Mouse (Mus musculus) intestine, embryonic 16.5 days (tissue): ENCODE results near the gene Galm. TPM values are rescaled to one million over a fixed set of nuclear protein-coding genes. Genes with fewer than 3 reads are reported as not detected.

Experiments
- ATAC-seq: fragments of 200-750 bp; cut with Nextera tagmentation; 2 replicates; pipeline ENCODE4 v1.8.0; 2017; ENCODE audit warnings: moderate TSS enrichment, moderate library complexity
- H3K27ac ChIP-seq: fragments of 300-500 bp; sonication (generic); 2 replicates; pipeline ENCODE4 v1.5.1; 2014; ENCODE audit warnings: mild to moderate bottlenecking, low read length
- H3K27me3 ChIP-seq: fragments of 300-500 bp; sonication (generic); replicated peaks from 2 replicates; pipeline ENCODE4 v1.6.1; 2014; ENCODE audit warnings: low read length, control low read depth, mixed read lengths; ENCODE audit not compliant: control insufficient read depth, insufficient read depth
- H3K36me3 ChIP-seq: fragments of 300-500 bp; sonication (generic); 2 replicates; pipeline ENCODE4 v1.6.1; 2014; ENCODE audit warnings: low read length, control low read depth; ENCODE audit not compliant: control insufficient read depth, insufficient read depth
- H3K4me1 ChIP-seq: fragments of 300-500 bp; sonication (generic); 2 replicates; pipeline ENCODE4 v1.6.1; 2014; ENCODE audit warnings: low read length, control low read depth, mixed read lengths; ENCODE audit not compliant: control insufficient read depth, insufficient read depth
- H3K4me2 ChIP-seq: fragments of 300-500 bp; sonication (generic); 2 replicates; pipeline ENCODE4 v1.6.1; 2014; ENCODE audit warnings: low read depth, low read length, control low read depth
- H3K4me3 ChIP-seq: fragments of 300-500 bp; sonication (generic); 2 replicates; pipeline ENCODE4 v1.5.1; 2014; ENCODE audit warnings: mild to moderate bottlenecking, low read length
- H3K9ac ChIP-seq: fragments of 300-500 bp; sonication (generic); 2 replicates; pipeline ENCODE4 v1.6.1; 2014; ENCODE audit warnings: low read depth, low read length
- H3K9me3 ChIP-seq: fragments of 300-500 bp; sonication (generic); 2 replicates; pipeline ENCODE4 v1.6.1; 2016; ENCODE audit warnings: low read length, control low read depth; ENCODE audit not compliant: control insufficient read depth
- whole genome bisulfite sequencing: fragments of 180-500 bp; shearing (Covaris S2); extraction: QIAGEN DNeasy Blood & Tissue Kit; methylation state at CpG from one replicate; pipeline ENCODE4 v1.1.7; 2014; 5-methylcytosine and 5-hydroxymethylcytosine counted together
- polyA plus RNA-seq: library from polyadenylated mRNA; unstranded; fragments of >200 nt; fragmentation: Nextera tagmentation; extraction: Ambion mirVana; gene quantifications from 2 replicates; pipeline ENCODE4 v1.2.1, GENCODE M21; 2015

Gene Galm
- polyA plus RNA-seq, 1 experiment from 2014 or later: 101 TPM

DNA sequence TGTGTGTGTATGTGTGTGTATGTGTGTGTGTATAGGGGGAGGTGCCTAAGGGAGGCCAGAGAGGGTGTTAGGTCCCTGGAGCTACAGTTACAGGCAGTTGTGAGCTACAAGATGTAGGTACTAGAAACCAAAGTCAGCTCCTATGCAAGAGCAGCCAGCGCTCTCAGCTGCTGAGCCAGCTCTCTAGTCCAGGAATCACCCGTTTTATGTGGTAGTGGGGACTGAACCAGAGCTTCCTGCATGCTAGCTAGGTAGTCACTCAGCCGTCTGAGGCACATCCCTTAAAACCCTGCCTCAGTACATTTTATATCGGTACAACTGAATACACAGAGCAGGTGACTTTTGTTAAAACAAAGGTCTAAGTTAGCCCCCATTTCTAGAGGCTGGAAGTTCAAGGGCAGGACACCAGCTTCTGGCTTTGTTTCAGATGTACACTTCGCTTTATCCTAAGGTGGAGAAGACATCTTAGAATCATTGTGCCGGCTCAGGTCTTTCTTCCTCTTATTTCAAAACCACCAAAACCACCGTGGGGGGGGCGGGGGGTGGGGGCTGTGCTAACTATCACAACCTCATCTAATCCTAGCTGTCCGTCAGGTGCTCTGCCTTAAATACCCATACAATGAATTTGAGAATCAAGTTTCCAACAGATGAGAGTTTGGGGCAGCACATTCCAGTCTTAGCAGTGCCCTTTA, 12.6 kb downstream of the Galm start:
- H3K27ac ChIP-seq: no peak overlapping the region
- H3K9ac ChIP-seq: no peak overlapping the region
- no peaks in the 10 kb centered on the region for H3K27me3 ChIP-seq
- no peak overlapping the region for H3K4me3 ChIP-seq
- WGBS: 78% methylated on average over 9 of the region's 9 CpGs
- ATAC-seq: no peak
- no peaks in the 10 kb centered on the region for H3K36me3 ChIP-seq
- H3K9me3 ChIP-seq: no peaks in the 10 kb centered on the region
- H3K4me1 ChIP-seq: no peaks in the 10 kb centered on the region
- H3K4me2 ChIP-seq: no peak overlapping the region

DNA sequence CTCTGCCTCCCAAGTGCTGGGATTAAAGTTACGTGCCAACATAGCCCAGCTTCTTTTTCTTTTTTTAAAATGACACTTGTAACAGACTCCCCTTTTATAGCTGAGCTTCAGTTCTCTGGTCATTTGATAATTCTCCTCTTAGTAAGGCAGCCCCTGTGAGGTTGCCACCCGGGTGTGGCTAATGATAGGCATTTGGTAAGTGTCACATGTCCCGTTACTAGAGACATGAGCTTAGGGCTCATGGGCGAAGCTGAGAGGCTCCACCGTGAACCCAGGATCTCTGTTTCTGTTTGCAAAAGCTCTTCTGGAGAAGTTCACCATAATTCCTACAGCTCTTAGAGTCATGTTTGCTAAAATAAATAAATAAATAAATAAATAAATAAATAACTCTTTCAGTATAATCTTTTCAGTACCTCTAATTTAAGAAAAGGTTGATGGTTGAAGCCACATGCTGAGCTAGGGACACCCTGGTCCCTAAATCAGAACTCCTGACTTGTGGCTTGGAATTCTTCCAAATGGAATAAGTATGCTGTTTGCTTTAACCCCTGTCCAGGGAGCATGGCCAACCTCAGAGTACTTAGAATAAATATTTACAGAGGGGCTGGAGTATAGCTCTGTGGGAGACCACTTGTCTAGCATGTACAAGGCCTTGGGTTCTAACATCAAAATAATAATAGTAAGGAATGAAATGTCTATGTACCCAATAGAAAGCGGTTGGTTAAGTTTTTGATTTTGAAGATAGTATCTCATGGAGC, 16.4 kb downstream of the Galm start:
- Histone ChIP-seq H3K4me3 (no peak overlapping the region), H3K9me3 (no peaks in the 10 kb centered on the region), H3K9ac (no peak overlapping the region), H3K27me3 (no peaks in the 10 kb centered on the region), H3K4me2 (no peak overlapping the region), H3K27ac (no peak overlapping the region), H3K4me1 (peaks cover 4% of the 10 kb centered on the region; the same call in 1 of the 2 replicates), H3K36me3 (no peaks in the 10 kb centered on the region)
- ATAC-seq: no peak
- WGBS: 73% methylated on average over 6 of the region's 6 CpGs

DNA sequence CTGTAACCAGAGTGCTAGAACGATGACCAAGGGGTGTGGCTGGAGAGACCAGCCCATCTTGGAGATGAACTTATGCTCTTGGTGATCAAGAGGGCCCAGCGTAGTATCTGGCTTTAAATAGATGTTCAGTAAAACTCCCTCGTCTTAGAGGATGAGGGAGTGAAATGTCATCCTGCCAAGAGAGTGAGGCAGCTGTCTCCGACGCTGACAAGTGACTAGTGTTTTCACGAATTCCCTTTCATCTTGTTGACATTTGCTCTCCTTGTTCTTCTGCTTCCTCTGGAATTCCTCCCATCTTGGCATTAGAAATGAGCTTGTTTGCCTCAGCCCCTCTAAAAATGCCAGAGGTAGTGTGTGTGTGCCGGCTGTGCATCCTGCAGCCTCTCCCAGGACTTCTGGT, 17.9 kb downstream of the Galm start:
- no peak overlapping the region for H3K9ac ChIP-seq
- no peak for ATAC-seq
- WGBS: 50% methylated on average over 7 of the region's 7 CpGs

DNA sequence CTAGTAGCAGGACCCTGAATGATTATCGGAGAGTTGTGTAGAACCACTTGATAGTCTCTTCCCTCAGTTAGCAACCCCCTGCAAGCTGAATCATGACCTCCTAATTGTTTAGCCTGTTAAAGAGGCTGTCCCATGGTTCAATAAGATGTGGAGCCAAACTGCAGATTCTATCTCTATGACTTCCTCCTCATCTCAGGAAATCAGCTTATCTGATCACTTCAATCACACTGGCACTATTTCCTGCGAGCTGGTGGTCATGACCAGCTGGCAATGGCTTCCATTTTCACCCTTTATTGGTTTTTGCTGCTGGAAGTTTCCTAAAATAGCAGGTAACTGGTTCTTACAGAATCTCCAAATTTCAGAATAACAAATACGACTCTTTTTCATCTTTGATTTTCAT, 18.5 kb downstream of the Galm start:
- no peak overlapping the region for H3K4me3 ChIP-seq

More for the DNA sequence above, 17.9 kb downstream of the Galm start:
- no peak overlapping the region for H3K4me2 ChIP-seq
- H3K27ac ChIP-seq: no peak overlapping the region
- H3K27me3 ChIP-seq: no peaks in the 10 kb centered on the region
- no peak overlapping the region for H3K4me3 ChIP-seq
- no peaks in the 10 kb centered on the region for H3K9me3 ChIP-seq
- peaks cover 5% of the 10 kb centered on the region; the same call in 1 of the 2 replicates for H3K4me1 ChIP-seq
- no peaks in the 10 kb centered on the region for H3K36me3 ChIP-seq

DNA sequence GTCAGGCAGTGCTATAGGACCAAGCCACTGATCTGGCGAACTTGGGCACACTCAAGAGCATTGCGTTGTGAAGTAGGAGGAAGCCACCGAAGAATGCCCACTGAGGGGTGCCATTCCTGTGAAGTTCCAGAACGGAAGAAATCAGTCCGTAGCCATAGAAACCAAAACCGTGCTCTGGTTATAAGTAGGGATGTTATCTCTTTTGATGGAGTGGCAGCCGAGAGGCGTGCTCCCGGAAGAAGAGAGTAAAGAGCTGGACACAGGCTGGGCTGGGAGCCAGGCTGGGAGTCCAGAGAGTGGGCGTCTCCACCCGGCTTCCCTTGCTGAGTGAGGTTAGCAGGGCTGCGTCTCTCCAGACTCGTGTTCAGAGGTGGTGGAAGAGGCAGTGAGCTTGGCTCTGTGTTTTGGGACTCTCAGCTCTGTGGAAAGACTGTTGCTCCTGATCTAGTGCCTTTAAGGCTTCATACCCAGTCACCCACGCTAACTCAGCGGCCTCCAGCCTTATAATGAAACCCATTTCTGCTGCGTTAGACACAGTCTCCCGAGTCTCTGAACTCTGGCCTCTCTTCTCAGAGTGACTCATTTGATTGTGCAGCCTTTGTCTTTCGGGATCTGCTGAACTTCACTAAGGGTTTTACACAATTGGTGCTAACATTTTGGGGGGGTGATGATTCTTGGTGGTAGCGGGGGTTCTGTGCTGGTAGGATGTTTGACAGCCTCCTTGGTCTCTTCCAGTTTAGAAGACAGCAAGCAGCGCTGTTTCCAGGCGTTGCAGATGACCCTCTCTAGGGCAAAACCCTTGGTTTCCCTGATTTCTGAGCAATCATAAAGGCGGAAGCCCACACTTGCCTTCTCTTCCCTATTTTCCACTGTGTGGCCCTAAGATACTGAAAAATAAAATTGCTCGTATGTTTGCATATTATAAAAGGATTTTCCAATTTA, 21.1 kb downstream of the Galm start:
- ATAC-seq: peak; percentile 76
- no peak overlapping the region for H3K4me3 ChIP-seq

More for the DNA sequence above, 18.5 kb downstream of the Galm start:
- Histone ChIP-seq H3K27me3 (no peaks in the 10 kb centered on the region), H3K4me1 (peaks cover 5% of the 10 kb centered on the region; the same call in 1 of the 2 replicates), H3K36me3 (no peaks in the 10 kb centered on the region), H3K9me3 (no peaks in the 10 kb centered on the region), H3K27ac (no peak overlapping the region), H3K9ac (no peak overlapping the region), H3K4me2 (no peak overlapping the region)
- 77% methylated on average over 3 of the region's 3 CpGs for WGBS
- no peak for ATAC-seq

DNA sequence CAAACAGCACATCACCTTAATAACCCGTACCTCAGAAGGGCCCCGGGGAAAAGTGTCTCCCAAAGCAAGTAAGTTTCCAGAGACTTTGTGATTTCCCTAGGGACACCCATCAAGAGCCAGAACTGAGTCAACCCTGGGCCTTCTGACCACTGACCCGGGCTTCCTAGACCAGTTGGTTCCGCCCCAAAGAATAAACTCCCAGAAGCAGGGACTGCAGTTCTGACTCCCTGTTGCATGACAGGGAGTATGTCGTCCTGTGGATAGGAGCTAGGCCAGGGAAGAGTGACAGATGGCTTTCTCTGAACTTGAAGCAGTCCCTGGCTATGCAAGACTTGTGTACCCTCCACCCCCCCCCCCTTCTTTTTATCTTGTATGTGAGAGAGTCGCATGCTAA, 21.7 kb downstream of the Galm start:
- 89% methylated on average over 6 of the region's 6 CpGs for WGBS
- ATAC-seq: no peak
- no peaks in the 10 kb centered on the region for H3K9me3 ChIP-seq
- no peak overlapping the region for H3K9ac ChIP-seq
- peaks cover 5% of the 10 kb centered on the region; the same call in 1 of the 2 replicates for H3K4me1 ChIP-seq
- H3K27me3 ChIP-seq: no peaks in the 10 kb centered on the region
- H3K36me3 ChIP-seq: no peaks in the 10 kb centered on the region
- H3K27ac ChIP-seq: no peak overlapping the region
- no peak overlapping the region for H3K4me3 ChIP-seq
- H3K4me2 ChIP-seq: no peak overlapping the region

More for the DNA sequence above, 21.1 kb downstream of the Galm start:
- Histone ChIP-seq H3K27me3 (no peaks in the 10 kb centered on the region), H3K4me1 (peaks cover 5% of the 10 kb centered on the region; the same call in 1 of the 2 replicates), H3K36me3 (no peaks in the 10 kb centered on the region), H3K27ac (no peak overlapping the region), H3K4me2 (peak overlapping the region; percentile 32), H3K9ac (no peak overlapping the region), H3K9me3 (no peaks in the 10 kb centered on the region)
- 59% methylated on average over 23 of the region's 23 CpGs for WGBS

DNA sequence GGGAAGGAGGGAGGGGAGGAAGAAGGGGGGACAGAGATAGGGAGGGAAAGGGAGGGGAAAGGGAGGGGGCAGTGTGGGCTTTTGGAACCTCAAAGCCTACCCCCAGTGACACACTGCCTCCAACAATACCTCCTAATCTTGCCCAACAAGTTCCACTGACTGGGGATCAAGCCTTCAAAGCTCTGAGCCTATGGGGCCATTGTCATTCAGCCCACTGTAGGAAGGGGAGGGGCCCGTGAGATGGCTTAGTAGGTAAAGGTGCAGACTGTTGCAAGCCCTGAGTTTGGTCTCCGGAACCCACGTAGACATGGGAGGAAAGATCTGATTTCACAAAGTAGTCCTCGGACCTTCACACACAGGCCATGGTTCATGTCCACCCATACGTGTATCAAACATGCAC, 24.1 kb downstream of the Galm start:
- no peaks in the 10 kb centered on the region for H3K9me3 ChIP-seq
- peaks cover 5% of the 10 kb centered on the region; the same call in 1 of the 2 replicates for H3K4me1 ChIP-seq
- H3K27ac ChIP-seq: no peak overlapping the region
- H3K4me3 ChIP-seq: no peak overlapping the region
- 0 out of 2 replicates have a peak, but pooled peaks have one; percentile 42 for ATAC-seq
- no peaks in the 10 kb centered on the region for H3K27me3 ChIP-seq
- no peaks in the 10 kb centered on the region for H3K36me3 ChIP-seq
- 38% methylated on average over 5 of the region's 5 CpGs for WGBS
- no peak overlapping the region for H3K4me2 ChIP-seq
- H3K9ac ChIP-seq: no peak overlapping the region

DNA sequence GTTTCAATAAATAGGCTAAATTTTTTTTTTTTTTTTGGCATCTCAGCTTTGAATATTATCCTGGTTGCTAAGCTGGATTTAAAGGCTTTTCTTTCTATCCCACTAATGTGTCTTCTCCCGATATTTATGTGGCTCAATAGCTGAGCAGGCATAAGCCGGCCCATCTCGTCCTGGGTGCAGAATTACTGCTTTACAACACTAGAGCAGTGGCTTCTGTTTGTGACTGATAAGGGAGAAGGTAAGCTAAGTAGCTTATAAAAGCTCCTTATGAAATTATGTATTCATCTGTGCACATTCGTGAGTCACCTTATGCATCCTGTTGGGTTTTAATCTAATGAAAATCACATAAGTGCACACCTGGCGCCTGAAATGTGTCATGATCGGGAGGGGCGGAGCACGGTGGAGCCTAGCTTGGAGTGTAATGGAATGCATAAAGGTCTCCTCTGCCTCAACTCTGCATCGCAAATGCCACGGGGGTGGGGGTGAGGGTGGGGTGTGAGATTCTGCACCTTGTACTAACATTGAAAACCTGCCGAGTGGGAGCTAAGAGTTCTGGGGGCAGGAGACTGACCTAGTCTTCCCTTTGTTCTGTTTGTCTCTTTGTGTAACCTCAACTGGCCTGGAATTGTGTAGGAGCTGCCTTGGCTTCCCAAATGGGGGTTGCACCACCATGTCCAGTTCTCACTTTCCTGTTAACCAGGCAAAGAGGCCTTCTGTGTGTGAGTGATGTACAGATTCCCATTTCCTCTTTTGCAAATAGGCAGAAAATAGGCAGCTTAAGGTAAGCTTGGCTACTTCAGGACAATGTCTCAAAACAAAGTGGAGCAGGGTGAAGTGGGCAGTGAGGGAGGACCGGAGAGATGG, 25.7 kb downstream of the Galm start:
- no peaks in the 10 kb centered on the region for H3K9me3 ChIP-seq
- H3K36me3 ChIP-seq: no peaks in the 10 kb centered on the region
- no peak overlapping the region for H3K27ac ChIP-seq
- H3K9ac ChIP-seq: no peak overlapping the region
- ATAC-seq: no peak
- H3K4me3 ChIP-seq: no peak overlapping the region
- no peaks in the 10 kb centered on the region for H3K27me3 ChIP-seq
- H3K4me2 ChIP-seq: no peak overlapping the region
- H3K4me1 ChIP-seq: peaks cover 5% of the 10 kb centered on the region; the same call in 1 of the 2 replicates
- WGBS: 64% methylated on average over 12 of the region's 12 CpGs
